13 mouse cellular contexts compared by ENCODE assay signal in the genomic region with DNA sequence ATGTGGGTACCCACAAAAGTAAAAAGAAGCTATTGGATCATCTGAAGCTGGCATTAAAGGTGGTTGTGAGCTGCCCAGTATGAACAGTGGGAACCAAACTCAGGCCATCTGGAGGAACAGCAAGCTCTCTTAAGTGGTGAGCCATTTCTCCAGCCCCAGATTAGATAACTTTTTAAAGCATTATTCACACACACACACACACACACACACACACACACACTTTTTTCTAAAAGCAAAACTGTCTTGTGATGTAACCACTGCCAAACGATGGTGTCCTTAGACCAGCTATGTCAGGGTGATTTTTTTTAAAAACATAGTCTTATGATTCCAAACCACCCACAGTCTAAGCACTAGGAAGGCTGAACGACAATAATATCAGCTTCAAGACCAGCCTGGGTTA.
"Had no signal": no experiment of that assay in that cellular context is flagged by ENCODE, and none has a peak within 500 bp of the region (broad histone marks: within the 10 kb centered on the region; RNA-seq: fewer than 3 reads in every experiment).

No protein-coding gene starts in this region.

- H3K4me3 ChIP-seq: limb, embryonic 10.5 days; neural tube, embryonic 12.5 days had no signal

- H3K9ac ChIP-seq: neural tube, embryonic 12.5 days had no signal

- H3K27ac ChIP-seq: limb, embryonic 10.5 days; neural tube, embryonic 12.5 days had no signal

- H3K4me2 ChIP-seq: neural tube, embryonic 12.5 days had no signal

- H3K9me3 ChIP-seq: limb, embryonic 10.5 days; neural tube, embryonic 12.5 days had no signal

- H3K36me3 ChIP-seq: limb, embryonic 10.5 days; neural tube, embryonic 12.5 days had no signal

- DNase-seq: kidney, adult 18-20 months; kidney, postnatal 10 days; lung, adult 2 months; lung, postnatal 36 days; midbrain, embryonic 14.5 days; retina, postnatal 1 day; right cerebral cortex, postnatal 4 days; spleen, adult 18-20 months; thymus, adult 18-20 months; thymus, postnatal 25 days had no signal

- ATAC-seq: lung, postnatal 0 days had no signal
